Mouse (Mus musculus): ENCODE measurements around the gene Fgd6. TPM values are rescaled to one million over a fixed set of nuclear protein-coding genes. Genes with fewer than 3 reads are reported as not detected.

Gene Fgd6
- polyA plus RNA-seq, 1 experiment = 2.3 TPM

- Histone ChIP-seq H3K27ac (ENCODE audit: insufficient read depth, low read depth, low read length) (no peak overlapping the region), H3K36me3 (ENCODE audit: control insufficient read depth, insufficient read depth, low read length) (no peaks in the 10 kb centered on the region), H3K27me3 (replicated peaks; ENCODE audit: control insufficient read depth, insufficient read depth, low read length) (no peaks in the 10 kb centered on the region), H3K4me1 (ENCODE audit: control insufficient read depth, insufficient read depth, low read length) (no peaks in the 10 kb centered on the region), H3K4me3 (ENCODE audit: insufficient read depth, low read depth, low read length) (no peak overlapping the region)
- no peak for TF ChIP-seq POLR2A (IDR thresholded peaks at IDR 0.05; ENCODE audit: low read depth, low read length)
- TF ChIP-seq CTCF (conservative IDR thresholded peaks at IDR 0.05; ENCODE audit: insufficient read depth, insufficient read length, low read depth, low read length) = no peak
- DNase-seq = peak; percentile 17
- 65% methylated on average over 9 of the region's 9 CpGs for WGBS
Observed at GRCm38 (mm10) chr10:94129680-94130119, 93.9 kb downstream of the Fgd6 start.

- no peak for TF ChIP-seq CTCF (conservative IDR thresholded peaks at IDR 0.05; ENCODE audit: insufficient read depth, insufficient read length, low read depth, low read length)
- no peak for TF ChIP-seq POLR2A (IDR thresholded peaks at IDR 0.05; ENCODE audit: low read depth, low read length)
- H3K4me3 ChIP-seq (ENCODE audit: insufficient read depth, low read depth, low read length) = no peak overlapping the region
- 90% methylated on average over 8 of the region's 8 CpGs for WGBS
- no peaks in the 10 kb centered on the region for H3K36me3 ChIP-seq (ENCODE audit: control insufficient read depth, insufficient read depth, low read length)
- H3K27me3 ChIP-seq (replicated peaks; ENCODE audit: control insufficient read depth, insufficient read depth, low read length) = no peaks in the 10 kb centered on the region
- no peak overlapping the region for H3K27ac ChIP-seq (ENCODE audit: insufficient read depth, low read depth, low read length)
- no peak for DNase-seq
- no peaks in the 10 kb centered on the region for H3K4me1 ChIP-seq (ENCODE audit: control insufficient read depth, insufficient read depth, low read length)
Observed at GRCm38 (mm10) chr10:94133081-94133480, 97.3 kb downstream of the Fgd6 start.

- WGBS = 88% methylated on average over 7 of the region's 7 CpGs
- no peak for TF ChIP-seq POLR2A (IDR thresholded peaks at IDR 0.05; ENCODE audit: low read depth, low read length)
- no peak for TF ChIP-seq CTCF (conservative IDR thresholded peaks at IDR 0.05; ENCODE audit: insufficient read depth, insufficient read length, low read depth, low read length)
Observed at GRCm38 (mm10) chr10:94133674-94134073, 97.9 kb downstream of the Fgd6 start.

GRCm38 (mm10) chr10:94134535-94135390 lies 99.0 kb downstream of the Fgd6 start:
- no peaks in the 10 kb centered on the region for H3K36me3 ChIP-seq (ENCODE audit: control insufficient read depth, insufficient read depth, low read length)
- no peak overlapping the region for H3K27ac ChIP-seq (ENCODE audit: insufficient read depth, low read depth, low read length)
- TF ChIP-seq POLR2A (IDR thresholded peaks at IDR 0.05; ENCODE audit: low read depth, low read length) = no peak
- no peak for TF ChIP-seq CTCF (conservative IDR thresholded peaks at IDR 0.05; ENCODE audit: insufficient read depth, insufficient read length, low read depth, low read length)
- DNase-seq = no peak
- 89% methylated on average over 12 of the region's 12 CpGs for WGBS
- no peak overlapping the region for H3K4me3 ChIP-seq (ENCODE audit: insufficient read depth, low read depth, low read length)
- H3K4me1 ChIP-seq (ENCODE audit: control insufficient read depth, insufficient read depth, low read length) = no peaks in the 10 kb centered on the region
- H3K27me3 ChIP-seq (replicated peaks; ENCODE audit: control insufficient read depth, insufficient read depth, low read length) = no peaks in the 10 kb centered on the region

More at GRCm38 (mm10) chr10:94133674-94134073, 97.9 kb downstream of the Fgd6 start:
- Histone ChIP-seq H3K27ac (ENCODE audit: insufficient read depth, low read depth, low read length) (no peak overlapping the region), H3K4me1 (ENCODE audit: control insufficient read depth, insufficient read depth, low read length) (no peaks in the 10 kb centered on the region), H3K27me3 (replicated peaks; ENCODE audit: control insufficient read depth, insufficient read depth, low read length) (no peaks in the 10 kb centered on the region), H3K36me3 (ENCODE audit: control insufficient read depth, insufficient read depth, low read length) (no peaks in the 10 kb centered on the region), H3K4me3 (ENCODE audit: insufficient read depth, low read depth, low read length) (no peak overlapping the region)
- no peak for DNase-seq

- WGBS = 78% methylated on average over 10 of the region's 10 CpGs
- H3K36me3 ChIP-seq (ENCODE audit: control insufficient read depth, insufficient read depth, low read length) = no peaks in the 10 kb centered on the region
- DNase-seq = no peak
- H3K4me3 ChIP-seq (ENCODE audit: insufficient read depth, low read depth, low read length) = no peak overlapping the region
- no peaks in the 10 kb centered on the region for H3K4me1 ChIP-seq (ENCODE audit: control insufficient read depth, insufficient read depth, low read length)
- H3K27ac ChIP-seq (ENCODE audit: insufficient read depth, low read depth, low read length) = no peak overlapping the region
- H3K27me3 ChIP-seq (replicated peaks; ENCODE audit: control insufficient read depth, insufficient read depth, low read length) = no peaks in the 10 kb centered on the region
- no peak for TF ChIP-seq POLR2A (IDR thresholded peaks at IDR 0.05; ENCODE audit: low read depth, low read length)
- TF ChIP-seq CTCF (conservative IDR thresholded peaks at IDR 0.05; ENCODE audit: insufficient read depth, insufficient read length, low read depth, low read length) = no peak
Observed at GRCm38 (mm10) chr10:94138890-94139482, 103.2 kb downstream of the Fgd6 start.

- no peak overlapping the region for H3K27ac ChIP-seq (ENCODE audit: insufficient read depth, low read depth, low read length)
- H3K4me3 ChIP-seq (ENCODE audit: insufficient read depth, low read depth, low read length) = no peak overlapping the region
- no peaks in the 10 kb centered on the region for H3K27me3 ChIP-seq (replicated peaks; ENCODE audit: control insufficient read depth, insufficient read depth, low read length)
- no peak for DNase-seq
- 85% methylated on average over 3 of the region's 3 CpGs for WGBS
- TF ChIP-seq CTCF (conservative IDR thresholded peaks at IDR 0.05; ENCODE audit: insufficient read depth, insufficient read length, low read depth, low read length) (no peak), POLR2A (IDR thresholded peaks at IDR 0.05; ENCODE audit: low read depth, low read length) (no peak)
- H3K36me3 ChIP-seq (ENCODE audit: control insufficient read depth, insufficient read depth, low read length) = no peaks in the 10 kb centered on the region
- H3K4me1 ChIP-seq (ENCODE audit: control insufficient read depth, insufficient read depth, low read length) = no peaks in the 10 kb centered on the region
Observed at GRCm38 (mm10) chr10:94140227-94140931, 104.6 kb downstream of the Fgd6 start.
